Mouse (Mus musculus): ENCODE measurements around the gene Lhx9. TPM values are rescaled to one million over a fixed set of nuclear protein-coding genes. Genes with fewer than 3 reads are reported as not detected.

Gene Lhx9
- polyA plus RNA-seq, 1 experiment from 2014 or later: not detected

DNA sequence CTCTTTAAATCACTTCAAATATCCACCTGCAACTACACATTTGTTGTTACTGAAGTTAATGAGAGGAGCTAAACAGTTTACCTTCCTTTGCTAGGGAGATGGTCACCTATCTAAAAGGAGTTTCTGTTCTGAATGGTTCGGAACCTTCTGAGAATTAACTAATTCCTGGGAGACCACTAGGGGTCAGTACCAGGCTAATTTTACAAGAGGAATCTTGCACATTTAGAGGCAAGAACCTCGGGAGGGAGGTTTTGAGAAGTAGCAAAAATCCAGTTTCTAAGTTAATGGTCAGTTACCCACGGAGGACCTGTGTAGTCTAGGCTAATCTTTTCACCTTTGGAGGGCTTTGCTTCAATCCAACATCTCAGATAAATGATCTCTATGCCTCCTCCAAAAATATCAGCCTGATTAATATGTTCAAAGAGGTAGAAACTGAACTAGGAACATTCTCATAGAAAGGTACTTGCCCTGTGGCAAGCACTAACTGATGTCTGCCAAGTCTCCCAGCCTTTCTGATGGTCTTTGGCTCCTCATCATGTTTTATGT, 12.9 kb downstream of the Lhx9 start:
- Histone ChIP-seq H3K4me1 (replicated peaks; ENCODE audit: insufficient read depth, low read length) (no peaks in the 10 kb centered on the region), H3K36me3 (ENCODE audit: insufficient read depth, low read length) (no peaks in the 10 kb centered on the region), H3K9ac (ENCODE audit: low read depth, low read length) (no peak overlapping the region), H3K27me3 (ENCODE audit: insufficient read depth, low read length) (peaks cover 78% of the 10 kb centered on the region), H3K4me3 (replicated peaks; ENCODE audit: low read depth, low read length) (no peak overlapping the region), H3K9me3 (replicated peaks; ENCODE audit: low read length) (no peaks in the 10 kb centered on the region), H3K27ac (no peak overlapping the region), H3K4me2 (ENCODE audit: low read length) (no peak overlapping the region)
- TF ChIP-seq CTCF (IDR thresholded peaks at IDR 0.05; ENCODE audit: low read depth): peak; percentile 84
- DNase-seq (ENCODE audit: low spot score) (peak; percentile 82), ATAC-seq (replicated peaks; ENCODE audit: low FRiP score, low read depth) (no peak)
- WGBS: 3% methylated on average over 3 of the region's 3 CpGs

GRCm38 (mm10) chr1:138831309-138831708, 17.1 kb downstream of the Lhx9 start:
- H3K4me1 ChIP-seq (replicated peaks; ENCODE audit: insufficient read depth, low read length): no peaks in the 10 kb centered on the region
- DNase-seq (ENCODE audit: low spot score): no peak
- H3K27ac ChIP-seq: no peak overlapping the region
- H3K36me3 ChIP-seq (ENCODE audit: insufficient read depth, low read length): no peaks in the 10 kb centered on the region
- H3K4me2 ChIP-seq (ENCODE audit: low read length): peak overlapping the region; percentile 44
- under 1% methylated on average over 16 of the region's 16 CpGs for WGBS
- H3K9me3 ChIP-seq (replicated peaks; ENCODE audit: low read length): no peaks in the 10 kb centered on the region
- ATAC-seq (replicated peaks; ENCODE audit: low FRiP score, low read depth): no peak
- no peak overlapping the region for H3K4me3 ChIP-seq (replicated peaks; ENCODE audit: low read depth, low read length)
- peaks cover 53% of the 10 kb centered on the region for H3K27me3 ChIP-seq (ENCODE audit: insufficient read depth, low read length)
- no peak for TF ChIP-seq CTCF (IDR thresholded peaks at IDR 0.05; ENCODE audit: low read depth)
- H3K9ac ChIP-seq (ENCODE audit: low read depth, low read length): no peak overlapping the region

DNA sequence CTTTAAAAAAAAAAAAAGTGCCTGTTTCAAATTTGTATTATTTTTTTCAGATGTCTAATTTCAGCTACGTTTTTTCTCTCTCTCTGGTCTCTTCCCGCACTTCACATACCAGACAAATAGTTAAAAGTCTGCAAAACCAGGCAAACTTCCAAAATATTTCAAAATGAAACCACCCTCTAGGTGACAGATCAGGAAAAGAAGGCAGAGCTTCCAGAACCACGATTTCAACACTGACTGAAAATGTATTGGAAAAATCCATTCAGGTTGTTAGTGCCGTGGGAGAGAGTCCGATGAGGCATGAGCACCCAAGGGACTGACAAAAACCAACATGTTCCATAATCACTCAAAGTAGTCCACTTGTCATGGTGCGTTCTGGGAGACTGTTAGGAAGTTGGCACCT, 21.5 kb downstream of the Lhx9 start:
- Histone ChIP-seq H3K36me3 (ENCODE audit: insufficient read depth, low read length) (no peaks in the 10 kb centered on the region), H3K9me3 (replicated peaks; ENCODE audit: low read length) (no peaks in the 10 kb centered on the region), H3K4me3 (replicated peaks; ENCODE audit: low read depth, low read length) (no peak overlapping the region), H3K4me2 (ENCODE audit: low read length) (no peak overlapping the region), H3K4me1 (replicated peaks; ENCODE audit: insufficient read depth, low read length) (no peaks in the 10 kb centered on the region), H3K9ac (ENCODE audit: low read depth, low read length) (no peak overlapping the region), H3K27me3 (ENCODE audit: insufficient read depth, low read length) (peaks cover 17% of the 10 kb centered on the region), H3K27ac (no peak overlapping the region)
- DNase-seq (ENCODE audit: low spot score) (no peak), ATAC-seq (replicated peaks; ENCODE audit: low FRiP score, low read depth) (no peak)
- 68% methylated on average over 6 of the region's 6 CpGs for whole genome bisulfite sequencing
- TF ChIP-seq CTCF (IDR thresholded peaks at IDR 0.05; ENCODE audit: low read depth): no peak

DNA sequence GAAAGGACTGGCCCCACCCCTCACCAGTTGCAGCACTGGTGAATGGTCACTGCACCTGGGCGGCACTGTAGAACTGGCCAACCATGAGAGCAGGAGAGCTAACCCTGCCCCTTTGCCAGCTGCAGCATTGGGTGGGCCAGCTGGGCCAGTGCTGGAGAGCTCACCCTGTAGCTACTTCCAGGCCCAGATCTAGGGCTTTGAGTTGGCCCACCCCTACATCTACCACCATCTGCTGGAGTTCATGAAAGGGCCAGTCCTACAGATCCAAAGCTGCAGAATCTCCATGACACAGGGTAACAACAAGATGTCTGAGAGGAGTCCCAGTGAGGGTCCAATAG, 25.4 kb downstream of the Lhx9 start:
- Histone ChIP-seq H3K36me3 (ENCODE audit: insufficient read depth, low read length) (no peaks in the 10 kb centered on the region), H3K27ac (no peak overlapping the region), H3K4me1 (replicated peaks; ENCODE audit: insufficient read depth, low read length) (no peaks in the 10 kb centered on the region), H3K9me3 (replicated peaks; ENCODE audit: low read length) (no peaks in the 10 kb centered on the region), H3K27me3 (ENCODE audit: insufficient read depth, low read length) (no peaks in the 10 kb centered on the region), H3K4me3 (replicated peaks; ENCODE audit: low read depth, low read length) (no peak overlapping the region), H3K4me2 (ENCODE audit: low read length) (no peak overlapping the region), H3K9ac (ENCODE audit: low read depth, low read length) (no peak overlapping the region)
- no peak for DNase-seq (ENCODE audit: low spot score)
- no peak for TF ChIP-seq CTCF (IDR thresholded peaks at IDR 0.05; ENCODE audit: low read depth)
- ATAC-seq (replicated peaks; ENCODE audit: low FRiP score, low read depth): no peak
- WGBS: 96% methylated on average over 1 of the region's 1 CpGs

DNA sequence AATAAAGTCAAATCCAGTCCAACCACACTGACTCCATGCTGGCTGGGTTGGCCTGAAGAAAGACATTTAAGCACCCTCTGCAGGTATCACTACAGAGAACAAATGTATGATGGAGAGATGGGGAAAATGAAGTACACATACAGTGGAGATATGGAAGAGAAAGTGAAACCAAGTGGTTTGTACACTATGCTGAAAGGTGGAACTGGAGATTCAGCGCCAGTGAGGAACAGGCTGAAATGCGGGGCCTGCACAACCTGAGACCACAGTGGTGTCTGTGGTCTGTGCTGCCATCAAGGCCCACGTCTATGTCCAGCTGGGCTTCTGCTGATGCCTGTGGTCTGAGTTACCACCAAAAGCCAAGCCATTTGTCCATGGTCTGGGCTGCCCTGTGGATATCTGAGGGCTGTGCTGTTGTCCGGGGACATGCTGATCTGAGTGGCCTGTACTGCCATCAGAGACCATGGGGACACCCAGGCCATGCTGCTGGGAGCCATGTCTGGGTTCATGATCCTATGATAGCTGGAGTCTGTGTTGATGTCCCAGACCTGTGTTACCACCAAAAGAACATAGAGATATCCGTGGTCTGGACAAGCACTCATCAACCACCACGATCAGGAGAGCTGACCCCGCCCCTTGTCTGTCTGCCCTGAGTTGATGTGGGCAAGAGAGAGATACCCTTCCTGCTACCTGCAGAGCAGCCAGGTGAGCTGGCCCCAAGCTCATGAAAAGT, 26.0 kb downstream of the Lhx9 start:
- 90% methylated on average over 7 of the region's 7 CpGs for whole genome bisulfite sequencing
- Histone ChIP-seq H3K27me3 (ENCODE audit: insufficient read depth, low read length) (no peaks in the 10 kb centered on the region), H3K36me3 (ENCODE audit: insufficient read depth, low read length) (no peaks in the 10 kb centered on the region), H3K4me1 (replicated peaks; ENCODE audit: insufficient read depth, low read length) (no peaks in the 10 kb centered on the region), H3K4me3 (replicated peaks; ENCODE audit: low read depth, low read length) (no peak overlapping the region), H3K9ac (ENCODE audit: low read depth, low read length) (no peak overlapping the region), H3K4me2 (ENCODE audit: low read length) (no peak overlapping the region), H3K27ac (no peak overlapping the region), H3K9me3 (replicated peaks; ENCODE audit: low read length) (no peaks in the 10 kb centered on the region)
- TF ChIP-seq CTCF (IDR thresholded peaks at IDR 0.05; ENCODE audit: low read depth): no peak
- ATAC-seq (replicated peaks; ENCODE audit: low FRiP score, low read depth) (no peak), DNase-seq (ENCODE audit: low spot score) (no peak)

- WGBS: 30% methylated on average over 3 of the region's 3 CpGs
- H3K4me1 ChIP-seq (replicated peaks; ENCODE audit: insufficient read depth, low read length): no peaks in the 10 kb centered on the region
- H3K27ac ChIP-seq: no peak overlapping the region
- no peaks in the 10 kb centered on the region for H3K36me3 ChIP-seq (ENCODE audit: insufficient read depth, low read length)
- TF ChIP-seq CTCF (IDR thresholded peaks at IDR 0.05; ENCODE audit: low read depth): no peak
- no peaks in the 10 kb centered on the region for H3K27me3 ChIP-seq (ENCODE audit: insufficient read depth, low read length)
- H3K4me2 ChIP-seq (ENCODE audit: low read length): no peak overlapping the region
- DNase-seq (ENCODE audit: low spot score) (no peak), ATAC-seq (replicated peaks; ENCODE audit: low FRiP score, low read depth) (no peak)
- no peak overlapping the region for H3K4me3 ChIP-seq (replicated peaks; ENCODE audit: low read depth, low read length)
- no peaks in the 10 kb centered on the region for H3K9me3 ChIP-seq (replicated peaks; ENCODE audit: low read length)
- no peak overlapping the region for H3K9ac ChIP-seq (ENCODE audit: low read depth, low read length)
Measured at GRCm38 (mm10) chr1:138801732-138802131, 46.6 kb downstream of the Lhx9 start.
